Mouse (Mus musculus) midbrain, embryonic 13.5 days (tissue): ENCODE measurements around the gene Nfia. TPM values are rescaled to one million over a fixed set of nuclear protein-coding genes. Genes with fewer than 3 reads are reported as not detected.

ENCODE experiments used
- ATAC-seq: fragments of 200-750 bp; cut with Nextera tagmentation; 2 replicates; pipeline ENCODE4 v1.8.0; 2017; ENCODE audit warnings: mild to moderate bottlenecking, moderate TSS enrichment, moderate library complexity
- H3K27ac ChIP-seq: fragments of 300-500 bp; sonication (generic); 2 replicates; pipeline ENCODE4 v1.5.1; 2015; ENCODE audit warnings: inconsistent platforms, mild to moderate bottlenecking, moderate library complexity
- H3K27me3 ChIP-seq: fragments of 300-500 bp; sonication (generic); 2 replicates; pipeline ENCODE4 v1.6.1; 2015; ENCODE audit warnings: mild to moderate bottlenecking, inconsistent platforms
- H3K36me3 ChIP-seq: fragments of 300-500 bp; sonication (generic); 2 replicates; pipeline ENCODE4 v1.6.1; 2015; ENCODE audit warnings: mild to moderate bottlenecking, inconsistent platforms
- H3K4me1 ChIP-seq: fragments of 300-500 bp; sonication (generic); replicated peaks from 2 replicates; pipeline ENCODE4 v1.6.1; 2015; ENCODE audit warnings: inconsistent platforms
- H3K4me2 ChIP-seq: fragments of 300-500 bp; sonication (generic); replicated peaks from 2 replicates; pipeline ENCODE4 v1.6.1; 2015; ENCODE audit warnings: moderate library complexity, mild to moderate bottlenecking, inconsistent platforms
- H3K4me3 ChIP-seq: fragments of 300-500 bp; sonication (generic); replicated peaks from 2 replicates; pipeline ENCODE4 v1.5.1; 2015; ENCODE audit warnings: mild to moderate bottlenecking, inconsistent platforms
- H3K9ac ChIP-seq: fragments of 300-500 bp; sonication (generic); replicated peaks from 2 replicates; pipeline ENCODE4 v1.6.1; 2015; ENCODE audit warnings: mild to moderate bottlenecking, inconsistent platforms
- H3K9me3 ChIP-seq: fragments of 300-500 bp; sonication (generic); 2 replicates; pipeline ENCODE4 v1.6.1; 2016; ENCODE audit warnings: mild to moderate bottlenecking, inconsistent platforms
- WGBS: fragments of 180-500 bp; shearing (Covaris S2); methylation state at CpG from one replicate; pipeline ENCODE4 v1.1.7; 2015; 5-methylcytosine and 5-hydroxymethylcytosine counted together
- polyA plus RNA-seq: library from polyadenylated mRNA; unstranded; fragments of >200 nt; fragmentation: Nextera tagmentation; extraction: Ambion mirVana; gene quantifications from 2 replicates; pipeline ENCODE4 v1.2.1, GENCODE M21; 2015

Nfia gene
- polyA plus RNA-seq, 1 experiment from 2014 or later = 36.2 TPM

DNA sequence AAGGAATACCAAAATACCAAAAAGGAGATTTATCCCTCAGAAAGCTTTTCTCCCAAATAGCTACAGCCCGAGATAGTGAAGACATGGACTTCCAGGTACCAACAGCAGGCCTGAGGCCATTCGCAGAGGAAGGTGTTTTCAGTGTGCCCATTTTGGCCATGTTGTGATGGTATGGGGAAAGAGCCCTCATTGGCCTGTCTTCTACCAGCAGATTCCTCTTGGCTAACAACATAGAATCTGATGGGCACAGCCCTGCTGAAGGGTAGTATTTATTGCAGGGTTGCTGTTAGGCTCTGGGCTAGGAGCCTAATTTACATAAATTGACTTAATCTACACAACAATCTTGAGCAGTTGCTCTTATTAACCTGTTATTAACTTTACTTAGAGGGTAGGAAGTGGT, 363.5 kb downstream of the Nfia start:
- Histone ChIP-seq H3K27me3 (no peaks in the 10 kb centered on the region), H3K36me3 (no peaks in the 10 kb centered on the region), H3K4me1 (no peaks in the 10 kb centered on the region), H3K9me3 (no peaks in the 10 kb centered on the region), H3K9ac (no peak overlapping the region), H3K4me3 (no peak overlapping the region), H3K4me2 (no peak overlapping the region), H3K27ac (no peak overlapping the region)
- no peak for ATAC-seq
- 98% methylated on average over 2 of the region's 2 CpGs for WGBS

- Histone ChIP-seq H3K27me3 (no peaks in the 10 kb centered on the region), H3K9me3 (no peaks in the 10 kb centered on the region), H3K36me3 (no peaks in the 10 kb centered on the region), H3K4me2 (no peak overlapping the region), H3K9ac (no peak overlapping the region), H3K4me1 (no peaks in the 10 kb centered on the region), H3K4me3 (no peak overlapping the region), H3K27ac (no peak overlapping the region)
- WGBS = 88% methylated on average over 1 of the region's 1 CpGs
- ATAC-seq = no peak
These were observed 370.4 kb downstream of the Nfia start for GRCm38 (mm10) chr4:98142879-98143436.

GRCm38 (mm10) chr4:98150576-98150975, 378.0 kb downstream of the Nfia start:
- H3K9ac ChIP-seq = no peak overlapping the region
- WGBS = 89% methylated on average over 5 of the region's 5 CpGs
- H3K4me2 ChIP-seq = no peak overlapping the region
- H3K27me3 ChIP-seq = no peaks in the 10 kb centered on the region
- no peak for ATAC-seq
- H3K9me3 ChIP-seq = no peaks in the 10 kb centered on the region
- no peak overlapping the region for H3K27ac ChIP-seq
- H3K4me3 ChIP-seq = no peak overlapping the region
- H3K4me1 ChIP-seq = no peaks in the 10 kb centered on the region
- H3K36me3 ChIP-seq = no peaks in the 10 kb centered on the region

DNA sequence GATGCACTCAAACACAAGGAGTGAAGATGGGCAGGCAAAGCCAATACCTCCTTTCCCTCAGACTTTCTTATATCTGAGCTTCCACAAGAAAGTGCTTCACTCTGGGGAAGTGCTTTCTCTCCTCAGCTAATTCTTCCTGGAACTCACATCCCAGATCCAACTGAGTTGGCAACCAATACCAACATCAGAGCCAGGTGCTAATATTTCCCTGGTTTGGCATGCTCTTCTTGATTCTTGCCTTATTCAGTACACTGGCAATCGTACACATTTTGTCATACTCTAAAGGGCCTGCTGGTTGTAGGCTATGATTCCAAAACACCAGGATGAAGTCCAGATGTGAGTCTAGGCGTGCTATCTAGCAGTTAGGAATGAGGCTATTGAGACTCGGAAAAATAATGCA, 385.4 kb downstream of the Nfia start:
- Histone ChIP-seq H3K4me2 (no peak overlapping the region), H3K36me3 (no peaks in the 10 kb centered on the region), H3K9me3 (no peaks in the 10 kb centered on the region), H3K4me1 (no peaks in the 10 kb centered on the region), H3K27ac (no peak overlapping the region), H3K9ac (no peak overlapping the region), H3K27me3 (no peaks in the 10 kb centered on the region), H3K4me3 (no peak overlapping the region)
- 85% methylated on average over 3 of the region's 3 CpGs for WGBS
- no peak for ATAC-seq

DNA sequence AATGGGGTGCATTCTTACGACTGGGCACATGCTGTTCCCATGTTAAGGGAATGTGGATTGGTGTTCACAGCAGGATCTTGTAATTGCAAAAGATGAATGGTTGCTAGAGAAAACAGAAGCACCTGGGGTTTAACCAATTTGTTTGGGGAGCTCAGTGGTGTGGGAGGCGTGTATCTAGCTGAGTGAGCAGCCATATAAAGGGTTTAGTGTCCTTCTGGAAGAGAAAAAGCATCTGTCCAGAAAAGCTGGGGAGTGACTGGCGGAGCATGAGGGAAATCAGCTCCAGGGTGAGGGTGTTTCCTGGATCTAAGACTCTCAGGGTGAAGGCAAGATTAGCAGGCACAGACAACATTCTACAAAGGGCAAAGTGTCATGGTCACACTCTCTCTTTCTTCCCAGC, 393.8 kb downstream of the Nfia start:
- Histone ChIP-seq H3K27ac (peak overlapping the region; percentile 17; the same call in 1 of the 2 replicates), H3K4me1 (peaks cover 7% of the 10 kb centered on the region; the same call in 1 of the 2 replicates), H3K36me3 (no peaks in the 10 kb centered on the region), H3K27me3 (no peaks in the 10 kb centered on the region), H3K4me2 (no peak overlapping the region), H3K9me3 (no peaks in the 10 kb centered on the region), H3K4me3 (no peak overlapping the region), H3K9ac (no peak overlapping the region)
- no peak for ATAC-seq
- WGBS = 36% methylated on average over 3 of the region's 3 CpGs

Other genes starting within 250 kb of the Nfia start
- gene E130114P18Rik, start 5.3 kb downstream of the Nfia start, polyA plus RNA-seq = 22.5 and 24.4 TPM in 2 replicates